Mouse (Mus musculus) G1E (cell line): ENCODE results near the gene Spag7. TPM values are rescaled to one million over a fixed set of nuclear protein-coding genes. Genes with fewer than 3 reads are reported as not detected.

ENCODE experiments used
- ATAC-seq: 2 replicates; pipeline ENCODE4 v1.8.0; 2016; ENCODE audit warnings: mild to moderate bottlenecking; ENCODE audit not compliant: insufficient number of reproducible peaks, poor library complexity, low FRiP score, severe bottlenecking; ENCODE audit errors: extremely low read depth
- DNase-seq: peaks from one replicate; pipeline ENCODE4 v3.0.0; 2012; ENCODE audit warnings: low spot score
- H3K27me3 ChIP-seq: 2 replicates; pipeline ENCODE4 v1.6.1; 2012; ENCODE audit warnings: mild to moderate bottlenecking, low read length, inconsistent platforms; ENCODE audit not compliant: insufficient read depth
- H3K36me3 ChIP-seq: replicated peaks from 2 replicates; pipeline ENCODE3; 2012; ENCODE audit warnings: mild to moderate bottlenecking, inconsistent platforms
- H3K4me1 ChIP-seq: 2 replicates; pipeline ENCODE4 v1.6.1; 2012; ENCODE audit warnings: low read depth, low read length, inconsistent platforms, mixed read lengths; ENCODE audit not compliant: insufficient read depth
- H3K4me3 ChIP-seq: 2 replicates; pipeline ENCODE4 v1.5.1; 2012; ENCODE audit warnings: low read depth, mild to moderate bottlenecking, inconsistent platforms, low read length, moderate library complexity, mixed read lengths
- H3K9me3 ChIP-seq: replicated peaks from 2 replicates; pipeline ENCODE4 v1.6.1; 2012; ENCODE audit warnings: inconsistent platforms
- CTCF ChIP-seq: IDR thresholded peaks from 2 replicates; pipeline ENCODE4 v1.5.1; 2012; ENCODE audit warnings: low read depth, low read length, inconsistent platforms, mixed read lengths
- GATA1 ChIP-seq: IDR thresholded peaks from 2 replicates; pipeline ENCODE4 v1.6.1; 2012; ENCODE audit warnings: borderline replicate concordance, low read length, inconsistent platforms, mixed read lengths
- GATA2 ChIP-seq: IDR thresholded peaks from 2 replicates; pipeline ENCODE4 v1.6.1; 2012; ENCODE audit warnings: low read depth, low read length, inconsistent platforms, borderline replicate concordance
- POLR2AphosphoS5 ChIP-seq: IDR thresholded peaks from 2 replicates; pipeline ENCODE4 v1.6.1; 2012; ENCODE audit warnings: low read depth, low read length, inconsistent platforms; ENCODE audit not compliant: insufficient replicate concordance
- TAL1 ChIP-seq: conservative IDR thresholded peaks from 2 replicates; pipeline ENCODE4 v1.6.1; 2012; ENCODE audit warnings: low read depth, low read length, inconsistent platforms, mixed read lengths
- polyA plus RNA-seq: library from polyadenylated mRNA; stranded (reverse); fragments of >175 nt; gene quantifications from 2 replicates; pipeline ENCODE4 v1.2.3, GENCODE M21; 2012
- total RNA-seq, 2 experiments: library from RNA; stranded (forward) in 1 of 2; stranded (reverse) in 1 of 2; fragments of 200-1000 nt in 1 of 2; fragments of >200 nt in 1 of 2; fragmentation: Nextera tagmentation in 1 of 2; gene quantifications; 2 replicates each; pipeline ENCODE4 v1.2.3; 2014 to 2017

The Spag7 gene
- total and polyA plus RNA-seq, 3 experiments, result 64.2 to 152 (median 81.5) TPM

- TF ChIP-seq GATA2, result no peak
- TF ChIP-seq GATA1, result no peak
- no peak for TF ChIP-seq POLR2AphosphoS5
- no peak for TF ChIP-seq TAL1
- Histone ChIP-seq H3K36me3 (peaks cover 47% of the 10 kb centered on the region), H3K27me3 (no peaks in the 10 kb centered on the region), H3K9me3 (no peaks in the 10 kb centered on the region), H3K4me1 (peaks cover 70% of the 10 kb centered on the region), H3K4me3 (no peak overlapping the region)
- DNase-seq (no peak), ATAC-seq (no peak)
Measured at GRCm38 (mm10) chr11:70639976-70640375, 29.2 kb downstream of the Spag7 start.

GRCm38 (mm10) chr11:70638714-70639278, 30.4 kb downstream of the Spag7 start, which contains the start of gene Gp1ba:
Gene Gp1ba, plus strand, starts transcription at chr11:70639122.
- DNase-seq, result peak; percentile 74
- Histone ChIP-seq H3K4me1 (peaks cover 61% of the 10 kb centered on the region), H3K9me3 (no peaks in the 10 kb centered on the region), H3K27me3 (no peaks in the 10 kb centered on the region), H3K4me3 (peak within 1 kb of the TSS; percentile 54; the same call in 1 of the 2 replicates), H3K36me3 (peaks cover 35% of the 10 kb centered on the region)
- TF ChIP-seq POLR2AphosphoS5 (no peak), TAL1 (peak; percentile 75)
- peak; percentile 90 for ATAC-seq

GRCm38 (mm10) chr11:70638293-70638692, 30.9 kb downstream of the Spag7 start:
- Histone ChIP-seq H3K9me3 (no peaks in the 10 kb centered on the region), H3K36me3 (peaks cover 30% of the 10 kb centered on the region), H3K4me3 (no peak overlapping the region; the same call in 1 of the 2 replicates), H3K4me1 (peaks cover 61% of the 10 kb centered on the region), H3K27me3 (no peaks in the 10 kb centered on the region)
- DNase-seq (no peak), ATAC-seq (peak; percentile 22; the same call in 1 of the 2 replicates)
- no peak for TF ChIP-seq GATA1
- no peak for TF ChIP-seq CTCF
- TF ChIP-seq POLR2AphosphoS5, result no peak
- TF ChIP-seq GATA2, result no peak
- no peak for TF ChIP-seq TAL1

GRCm38 (mm10) chr11:70637764-70638163, 31.5 kb downstream of the Spag7 start:
- Histone ChIP-seq H3K4me3 (no peak overlapping the region), H3K9me3 (no peaks in the 10 kb centered on the region), H3K36me3 (peaks cover 25% of the 10 kb centered on the region), H3K27me3 (no peaks in the 10 kb centered on the region), H3K4me1 (peaks cover 59% of the 10 kb centered on the region)
- DNase-seq (no peak), ATAC-seq (no peak)
- no peak for TF ChIP-seq GATA1

GRCm38 (mm10) chr11:70635601-70636000, 33.6 kb downstream of the Spag7 start:
- no peaks in the 10 kb centered on the region for H3K27me3 ChIP-seq
- no peak for DNase-seq
- H3K36me3 ChIP-seq, result peaks cover 9% of the 10 kb centered on the region
- H3K4me3 ChIP-seq, result no peak overlapping the region
- TF ChIP-seq POLR2AphosphoS5 (no peak), GATA2 (no peak), CTCF (no peak), TAL1 (no peak), GATA1 (no peak)
- H3K9me3 ChIP-seq, result no peaks in the 10 kb centered on the region
- H3K4me1 ChIP-seq, result peaks cover 47% of the 10 kb centered on the region
- no peak for ATAC-seq

GRCm38 (mm10) chr11:70630129-70630528, 39.1 kb downstream of the Spag7 start:
- ATAC-seq (no peak), DNase-seq (no peak)
- Histone ChIP-seq H3K36me3 (no peaks in the 10 kb centered on the region), H3K9me3 (no peaks in the 10 kb centered on the region), H3K4me1 (peaks cover 18% of the 10 kb centered on the region), H3K4me3 (no peak overlapping the region), H3K27me3 (0 out of 2 replicates have a peak, but pooled peaks cover 4% of the 10 kb centered on the region)
- TF ChIP-seq CTCF, result no peak
- TF ChIP-seq POLR2AphosphoS5, result no peak
- no peak for TF ChIP-seq GATA1
- TF ChIP-seq TAL1, result no peak
- no peak for TF ChIP-seq GATA2

GRCm38 (mm10) chr11:70629557-70629956, 39.7 kb downstream of the Spag7 start:
- peaks cover 19% of the 10 kb centered on the region for H3K4me1 ChIP-seq
- H3K27me3 ChIP-seq, result 0 out of 2 replicates have a peak, but pooled peaks cover 4% of the 10 kb centered on the region

More at GRCm38 (mm10) chr11:70629557-70629956, 39.7 kb downstream of the Spag7 start:
- TF ChIP-seq GATA1, result no peak
- no peak for TF ChIP-seq TAL1
- TF ChIP-seq POLR2AphosphoS5, result no peak
- no peak for TF ChIP-seq CTCF
- no peak for TF ChIP-seq GATA2
- Histone ChIP-seq H3K9me3 (no peaks in the 10 kb centered on the region), H3K4me3 (no peak overlapping the region), H3K36me3 (no peaks in the 10 kb centered on the region)
- ATAC-seq (peak; percentile 8; the same call in 1 of the 2 replicates), DNase-seq (peak; percentile 56)
